Comparison of ENCODE assay signal across 25 mouse cellular contexts in the genomic region with DNA sequence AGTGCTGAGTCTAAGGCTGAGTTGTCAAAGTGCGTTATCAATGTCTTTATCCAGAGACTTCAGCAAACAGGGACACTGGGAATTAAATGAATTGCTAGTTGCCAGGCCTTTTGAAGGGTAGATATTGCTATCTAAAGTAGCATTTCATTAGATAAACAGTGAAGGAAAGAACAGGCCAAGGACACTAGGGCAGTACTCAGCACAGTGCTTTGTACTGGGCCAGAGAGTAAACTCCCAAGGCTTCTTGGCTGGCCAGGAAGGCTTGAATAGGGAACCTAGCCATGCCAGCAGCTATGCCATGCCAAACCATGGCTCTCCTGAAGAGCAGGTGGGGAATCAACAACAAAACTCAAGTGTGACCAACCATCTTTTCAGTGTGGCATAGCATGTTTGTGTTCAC. TPM values are rescaled to one million over a fixed set of nuclear protein-coding genes. Genes with fewer than 3 reads are reported as not detected.
DNase-seq lines count a peak whose midpoint lies in the region.
"Had no signal": no experiment of that assay in that cellular context is flagged by ENCODE, and none has a peak within 500 bp of the region (broad histone marks: within the 10 kb centered on the region; RNA-seq: fewer than 3 reads in every experiment).

No protein-coding gene starts in this region.

- WGBS in hindbrain, embryonic 10.5 days, result 98% methylated on average over 1 of the region's 1 CpGs

- H3K9me3 ChIP-seq in hindbrain, embryonic 10.5 days, result no peaks in the 10 kb centered on the region
- H3K9me3 ChIP-seq: forebrain, embryonic 10.5 days; forebrain, embryonic 13.5 days; heart, embryonic 10.5 days; heart, embryonic 13.5 days; hindbrain, embryonic 12.5 days; hindbrain, embryonic 15.5 days had no signal

- H3K36me3 ChIP-seq in hindbrain, embryonic 10.5 days, result no peaks in the 10 kb centered on the region
- H3K36me3 ChIP-seq: forebrain, embryonic 10.5 days; heart, embryonic 10.5 days; heart, embryonic 13.5 days; hindbrain, embryonic 12.5 days; hindbrain, embryonic 15.5 days had no signal

- peak; percentile 46 to 76 for DNase-seq in adrenal gland, adult (ENCODE audit: inconsistent age in 2 of 2, low spot score in 1 of 2)
- DNase-seq in adrenal gland, adult 18-20 months (ENCODE audit: low spot score in 2 of 2), result no peak
- peak; percentile 45 for DNase-seq in ovary, adult 18-20 months (ENCODE audit: low spot score)
- no peak for DNase-seq in ovary, postnatal 14 days (ENCODE audit: low spot score)
- peak; percentile 37 for DNase-seq in adrenal gland, adult 8-10 months
- peak; percentile 12 for DNase-seq in adrenal gland, postnatal 25 days
- DNase-seq in hindbrain, embryonic 10.5 days (ENCODE audit: low spot score), result no peak
- no peak for DNase-seq in heart, adult 18-20 months
- DNase-seq: cerebellum, adult 11-12 months; cerebellum, adult 8-10 months; cerebellum, postnatal 10 days; cerebellum, postnatal 36 days; embryo, embryonic 11 days; gastrocnemius, postnatal 14 days; heart, adult 2 months; heart, postnatal 14 days; heart, postnatal 4 days had no signal

- H3K4me1 ChIP-seq in hindbrain, embryonic 10.5 days (replicated peaks), result no peaks in the 10 kb centered on the region
- H3K4me1 ChIP-seq: forebrain, embryonic 10.5 days; forebrain, embryonic 13.5 days; heart, embryonic 10.5 days; hindbrain, embryonic 12.5 days; hindbrain, embryonic 15.5 days had no signal

- no peak overlapping the region for H3K4me3 ChIP-seq in hindbrain, embryonic 10.5 days
- H3K4me3 ChIP-seq: forebrain, embryonic 10.5 days; forebrain, embryonic 13.5 days; heart, adult 2 months; heart, embryonic 10.5 days; heart, embryonic 13.5 days; hindbrain, embryonic 12.5 days; hindbrain, embryonic 15.5 days had no signal

- no peak overlapping the region for H3K27ac ChIP-seq in hindbrain, embryonic 10.5 days
- H3K27ac ChIP-seq: forebrain, embryonic 10.5 days; forebrain, embryonic 13.5 days; heart, adult 2 months; heart, embryonic 10.5 days; heart, embryonic 13.5 days; hindbrain, embryonic 12.5 days; hindbrain, embryonic 15.5 days had no signal

- no peaks in the 10 kb centered on the region for H3K27me3 ChIP-seq in hindbrain, embryonic 10.5 days (ENCODE audit: insufficient read depth, poor library complexity, severe bottlenecking)
- H3K27me3 ChIP-seq: forebrain, embryonic 13.5 days; heart, embryonic 13.5 days; hindbrain, embryonic 12.5 days; hindbrain, embryonic 15.5 days had no signal

RNA-seq across cellular contexts. Expression of gene Aspn, which starts 7.3 kb away (rescaled TPM):
- total RNA-seq in adrenal gland, adult 18-20 months (2021), result 1 to 10 TPM; 2.8 to 7.6 TPM
- 1 to 10 TPM; 2.0 to 5.8 (median 2.9) TPM for total RNA-seq in adrenal gland, adult 8-10 months (2022)
- total RNA-seq in adrenal gland, postnatal 25 days (2021), result 2.8 and 3.3 TPM in 2 replicates
- 0.07 and 0.17 TPM in 2 replicates for polyA plus RNA-seq in hindbrain, embryonic 10.5 days (2016; fragmentation: Nextera tagmentation; extraction: Ambion mirVana)
- 10 to 100 TPM; 13.3 to 16.9 TPM for total RNA-seq in heart, adult 18-20 months (2021)
- total RNA-seq: ES-E14 had no signal

RNA-seq across cellular contexts. Expression of gene Ecm2, which starts 32.3 kb away (rescaled TPM):
- 1 to 10 TPM; 6.2 to 8.9 TPM for total RNA-seq in adrenal gland, adult 18-20 months (2021)
- 10 to 100 TPM in 1 of 4 experiments, 1 to 10 TPM in 3; 6.0 to 10.1 (median 7.9) TPM for total RNA-seq in adrenal gland, adult 8-10 months (2022)
- total RNA-seq in adrenal gland, postnatal 25 days (2021), result 3.9 and 5.5 TPM in 2 replicates
- 0.52 and 0.63 TPM in 2 replicates for polyA plus RNA-seq in hindbrain, embryonic 10.5 days (2016; fragmentation: Nextera tagmentation; extraction: Ambion mirVana)
- 10 to 100 TPM; 13.2 to 15.1 TPM for total RNA-seq in heart, adult 18-20 months (2021)

RNA-seq across cellular contexts. Expression of gene Tes3-ps, which starts 43.8 kb away (rescaled TPM):
- total RNA-seq in adrenal gland, adult 18-20 months (2021), result 1 to 10 TPM; 1.0 to 1.1 TPM
- 1 to 10 TPM; 1.5 to 2.2 (median 1.7) TPM for total RNA-seq in adrenal gland, adult 8-10 months (2022)
- 1.5 and 2.1 TPM in 2 replicates for total RNA-seq in adrenal gland, postnatal 25 days (2021)
- polyA plus RNA-seq in hindbrain, embryonic 10.5 days (2016; fragmentation: Nextera tagmentation; extraction: Ambion mirVana), result 1.1 and 1.5 TPM in 2 replicates
- total RNA-seq in heart, adult 18-20 months (2021), result 1 to 10 TPM; 1.3 to 1.5 TPM
- polyA plus RNA-seq: gonadal fat pad, adult 2 months had no signal

RNA-seq across cellular contexts. Expression of gene Omd, which starts 45.3 kb away (rescaled TPM):
- 1 to 10 TPM; 5.6 to 6.3 TPM for total RNA-seq in adrenal gland, adult 18-20 months (2021)
- total RNA-seq in adrenal gland, adult 8-10 months (2022), result 1 to 10 TPM; 3.1 to 6.9 (median 5.5) TPM
- 1.1 and 1.6 TPM in 2 replicates for total RNA-seq in adrenal gland, postnatal 25 days (2021)
- polyA plus RNA-seq in hindbrain, embryonic 10.5 days (2016; fragmentation: Nextera tagmentation; extraction: Ambion mirVana), result 0.82 and 1.6 TPM in 2 replicates
- total RNA-seq in heart, adult 18-20 months (2021), result 1 to 10 TPM; 1.1 to 1.3 TPM
- total RNA-seq: ES-E14 had no signal

Comparison
In these comparisons a context has a peak if more than half of its experiments do, and no peak if none do; other contexts are left out.
1. DNase-seq: peak in adrenal gland, adult (2 of 2), ovary, adult 18-20 months (single experiment), adrenal gland, adult 8-10 months (single experiment) and adrenal gland, postnatal 25 days (single experiment); none in adrenal gland, adult 18-20 months (0 of 2), ovary, postnatal 14 days (single experiment), hindbrain, embryonic 10.5 days (single experiment) and heart, adult 18-20 months (0 of 2).